Mouse (Mus musculus) G1E (cell line): ENCODE data around the gene Galm.

Experiments
- CTCF ChIP-seq: IDR thresholded peaks from 2 replicates; pipeline ENCODE4 v1.5.1; 2012; ENCODE audit warnings: low read depth, low read length, inconsistent platforms, mixed read lengths
- TAL1 ChIP-seq: conservative IDR thresholded peaks from 2 replicates; pipeline ENCODE4 v1.6.1; 2012; ENCODE audit warnings: low read depth, low read length, inconsistent platforms, mixed read lengths

DNA sequence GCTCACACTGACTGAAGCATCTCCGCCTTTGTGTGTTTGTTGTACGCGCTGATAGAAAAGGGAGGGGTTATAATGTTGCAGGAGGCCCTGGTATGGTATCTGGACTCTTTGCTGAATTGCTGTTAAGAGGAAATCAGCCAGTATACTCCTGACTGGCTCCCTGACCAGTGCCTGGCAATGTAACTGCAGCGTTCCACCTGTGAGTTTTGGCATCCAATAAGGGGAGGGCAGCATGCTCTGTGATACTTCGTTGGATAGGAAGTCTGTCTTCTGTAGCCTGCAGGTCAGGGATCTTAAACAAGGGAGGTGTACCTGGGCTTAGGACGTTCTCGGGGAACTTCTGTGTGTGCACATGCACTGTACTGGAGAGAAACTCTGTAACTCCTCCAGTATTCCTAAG is 43.7 kb downstream of the Galm start:
- no peak for TF ChIP-seq CTCF
- no peak for TF ChIP-seq TAL1
